Mouse (Mus musculus) c-Kit-positive CD71-positive TER-119-positive erythroid progenitor cells, embryonic 14.5 days (primary cell): ENCODE results near the gene Ctnnb1.

ENCODE experiments used
- DNase-seq: peaks from one replicate; pipeline ENCODE4 v3.0.0-alpha.2; 2013; ENCODE audit warnings: low spot score

Ctnnb1 gene

GRCm38 (mm10) chr9:120926939-120927606 is 1.9 kb upstream of the Ctnnb1 start:
- DNase-seq: no peak

DNA sequence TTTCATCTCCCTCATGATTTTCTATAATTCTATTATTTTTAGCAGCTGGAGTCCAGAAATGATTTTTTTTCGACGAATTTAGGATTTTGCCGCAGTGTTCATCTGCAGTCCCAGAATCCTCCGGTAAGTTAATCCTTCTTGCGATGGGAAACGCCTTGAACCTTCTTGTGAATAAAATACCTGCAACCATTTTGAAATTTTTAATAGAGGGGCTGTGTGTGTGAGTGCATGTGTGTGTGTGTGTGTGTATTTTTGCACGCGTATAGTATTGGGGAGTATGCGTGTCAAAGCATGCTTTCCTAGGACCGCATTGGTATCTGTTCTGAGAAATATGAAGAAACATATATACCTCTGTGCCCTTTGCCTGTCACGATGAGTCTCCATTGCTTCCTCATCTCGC is 1.0 kb downstream of the Ctnnb1 start:
- no peak for DNase-seq

DNA sequence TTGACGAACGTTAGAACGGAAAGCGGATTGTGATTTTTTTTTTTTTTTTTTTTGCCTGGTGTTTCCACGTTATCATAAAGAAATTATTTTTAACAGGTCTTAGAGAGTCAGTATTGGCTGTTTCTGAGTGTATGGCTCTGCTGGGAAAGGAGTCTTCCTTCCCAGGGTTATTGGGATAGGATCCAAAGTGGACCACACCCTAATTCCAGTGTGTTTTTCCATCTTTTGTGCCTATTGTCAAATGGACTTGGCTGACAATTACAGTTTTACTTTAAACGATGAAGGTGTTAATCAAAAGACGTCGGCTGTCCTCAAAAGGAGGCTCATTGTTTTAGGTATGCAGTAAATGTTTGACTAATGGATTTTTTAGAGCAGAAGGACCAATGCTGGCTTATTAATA is 1.8 kb downstream of the Ctnnb1 start:
- DNase-seq: no peak

DNA sequence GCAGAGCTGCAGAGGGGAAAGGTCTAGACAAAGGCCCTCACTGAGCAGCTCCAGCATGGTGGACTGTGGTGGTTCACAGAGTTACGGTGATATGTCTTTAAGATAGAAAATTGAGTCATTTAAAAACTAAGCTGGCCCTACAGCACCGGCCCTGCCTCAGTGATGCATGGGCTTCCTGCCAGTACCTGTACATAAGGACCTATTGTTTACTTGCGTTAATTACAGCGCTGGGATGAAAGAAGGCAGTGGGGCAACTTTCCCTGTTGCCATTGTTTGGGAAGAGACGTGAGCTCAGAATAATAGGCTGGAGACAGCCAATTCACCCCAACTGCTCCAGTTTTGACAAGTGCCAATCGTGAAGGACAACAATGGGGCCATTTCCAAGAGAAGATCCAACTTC is 3.4 kb downstream of the Ctnnb1 start:
- no peak for DNase-seq

GRCm38 (mm10) chr9:120932797-120933586 is 4.0 kb downstream of the Ctnnb1 start:
- DNase-seq: peak; percentile 92

- no peak for DNase-seq
These were observed 4.5 kb downstream of the Ctnnb1 start for GRCm38 (mm10) chr9:120933587-120933885.

DNA sequence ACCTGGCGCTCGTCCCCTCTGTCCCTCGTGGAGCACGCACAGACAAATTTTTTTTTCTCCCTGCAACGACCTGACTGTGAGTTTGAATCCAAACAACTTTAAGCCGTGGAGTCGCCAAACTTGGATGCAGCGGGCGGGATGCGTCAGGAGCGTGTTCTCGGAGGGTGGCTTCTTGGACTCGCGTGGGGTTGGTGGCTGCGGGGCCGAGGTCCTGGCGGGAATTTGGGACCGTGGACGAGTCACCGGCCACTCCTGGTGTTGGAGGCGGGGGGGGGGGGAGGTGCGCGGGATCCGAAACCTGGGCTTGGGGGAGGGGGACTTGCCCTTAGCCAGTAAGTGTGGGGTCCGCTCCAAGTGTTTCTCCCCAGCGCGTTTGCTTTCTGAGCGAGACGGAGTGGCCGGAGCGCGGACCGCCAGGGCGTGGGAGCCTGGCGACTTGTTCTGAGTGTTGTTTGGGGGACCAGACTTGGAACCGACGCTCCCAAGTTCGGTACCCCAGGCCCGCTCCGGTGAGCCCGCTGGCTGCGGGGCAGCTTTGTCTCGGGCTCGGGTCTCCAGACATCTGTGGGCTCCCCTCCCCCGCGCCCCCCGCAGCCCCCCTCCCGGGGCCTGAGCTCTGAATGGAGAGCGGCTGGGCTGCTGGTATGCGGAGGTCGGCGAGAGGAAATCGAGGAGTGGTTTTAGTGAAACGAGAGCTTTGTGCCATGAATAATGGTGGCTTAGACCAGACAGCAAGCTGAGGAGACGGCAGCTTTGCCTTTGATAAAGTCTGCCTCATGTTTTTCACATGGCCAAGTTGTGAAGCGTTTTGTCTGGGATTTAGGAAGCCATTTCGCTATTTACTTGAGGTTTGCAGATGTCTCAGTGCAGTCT is 5.1 kb downstream of the Ctnnb1 start:
- DNase-seq: peak; percentile 22

GRCm38 (mm10) chr9:120934821-120935633 is 6.0 kb downstream of the Ctnnb1 start:
- DNase-seq: peak; percentile 41

DNA sequence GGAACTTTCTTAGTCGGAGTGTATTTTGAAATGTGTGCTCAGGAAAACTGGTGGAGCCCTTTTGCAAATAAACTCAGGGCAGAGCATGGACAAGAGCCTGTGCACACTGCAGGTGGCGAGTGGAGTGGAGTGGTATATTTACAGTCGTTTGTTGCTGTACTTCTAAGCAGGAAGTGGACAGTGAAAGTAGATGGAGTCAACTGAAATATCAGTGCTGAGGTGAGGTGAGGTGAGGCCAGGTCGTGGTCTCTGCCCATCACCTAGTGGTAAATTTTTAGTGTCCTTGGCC is 6.6 kb downstream of the Ctnnb1 start:
- DNase-seq: no peak

- peak; percentile 58 for DNase-seq
These were observed 7.3 kb downstream of the Ctnnb1 start for GRCm38 (mm10) chr9:120936351-120936750.

DNA sequence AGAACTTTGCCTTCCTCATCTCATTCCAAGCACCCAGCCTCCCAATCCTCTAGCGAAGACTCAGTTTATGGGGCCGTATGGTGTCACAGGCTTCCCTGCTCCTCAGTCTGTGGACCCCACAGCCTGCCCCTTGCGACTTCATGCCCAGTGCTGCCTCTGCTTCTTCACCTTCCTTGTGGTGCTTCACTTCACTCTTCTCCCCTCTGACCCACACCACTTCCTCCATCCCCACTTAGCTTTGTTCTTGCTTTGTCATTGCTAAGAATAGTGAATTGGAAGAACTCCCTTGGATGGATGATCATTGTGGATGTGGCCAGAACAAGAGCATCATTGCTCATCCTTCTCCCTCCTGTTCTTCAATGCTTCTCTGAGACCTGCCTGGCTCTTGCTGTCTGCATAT is 11.8 kb downstream of the Ctnnb1 start:
- no peak for DNase-seq

DNA sequence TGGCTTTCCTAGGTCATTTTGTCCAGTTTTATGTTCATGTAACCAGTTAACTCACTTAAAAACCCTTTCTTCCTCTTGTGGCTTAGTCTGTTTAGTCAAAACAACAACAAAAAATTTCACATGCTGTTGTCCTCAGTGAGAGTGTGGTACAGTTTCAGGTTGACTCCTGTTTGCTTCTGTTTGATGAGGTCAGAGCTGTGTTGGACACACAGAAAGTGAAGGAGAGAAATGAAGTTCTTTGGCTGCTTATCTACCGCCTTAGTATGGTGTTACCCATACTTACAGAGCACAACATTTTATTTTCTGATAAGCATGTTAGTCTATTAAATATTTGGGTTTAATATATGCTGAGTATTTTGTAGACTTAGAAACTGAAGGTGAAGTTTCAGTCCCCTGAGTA is 14.7 kb downstream of the Ctnnb1 start:
- DNase-seq: no peak

GRCm38 (mm10) chr9:120944211-120944610 is 15.2 kb downstream of the Ctnnb1 start:
- DNase-seq: no peak

DNA sequence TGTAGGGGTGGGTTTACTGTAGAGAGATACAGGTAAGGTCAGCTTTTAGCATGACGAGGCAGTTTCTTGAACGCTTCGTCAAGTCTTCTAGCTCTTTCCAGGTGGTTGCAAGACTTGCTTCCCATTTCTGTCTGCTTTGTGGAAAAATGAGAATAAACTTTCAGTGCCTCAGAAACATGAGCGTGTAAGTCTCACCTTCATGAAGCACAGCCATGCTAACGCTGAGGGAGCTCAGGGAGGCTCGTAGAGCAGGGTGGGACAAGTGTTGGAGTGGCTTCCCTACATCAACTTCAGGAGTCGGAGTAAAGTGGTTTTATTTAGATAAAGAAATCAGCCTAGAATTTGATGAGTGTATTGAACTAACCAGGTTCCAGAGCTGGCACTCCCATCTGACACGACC is 17.1 kb downstream of the Ctnnb1 start:
- DNase-seq: no peak

DNA sequence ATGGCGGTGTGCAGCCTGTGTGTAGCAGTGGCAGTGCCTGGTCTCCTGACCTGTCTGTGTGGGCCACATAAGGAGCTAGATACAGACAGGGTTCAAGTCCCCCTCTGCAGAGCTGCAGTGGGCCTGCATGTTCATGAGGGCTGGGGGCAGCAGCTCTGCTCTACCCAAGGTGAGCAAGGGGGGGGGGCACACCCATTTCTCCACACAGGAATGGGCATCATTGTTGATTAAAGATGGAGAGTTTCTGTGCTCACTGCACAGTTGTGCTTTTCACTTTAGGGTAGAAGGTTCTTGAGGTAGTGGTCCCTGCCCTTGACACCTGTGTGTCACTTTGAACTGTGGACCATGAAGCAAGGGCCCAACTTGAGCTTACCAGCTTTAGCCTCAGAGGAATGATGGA is 19.8 kb downstream of the Ctnnb1 start:
- no peak for DNase-seq

- no peak for DNase-seq
These were observed 21.7 kb downstream of the Ctnnb1 start for GRCm38 (mm10) chr9:120950761-120951160.

- DNase-seq: no peak
These were observed 22.9 kb downstream of the Ctnnb1 start for GRCm38 (mm10) chr9:120951947-120952346.

DNA sequence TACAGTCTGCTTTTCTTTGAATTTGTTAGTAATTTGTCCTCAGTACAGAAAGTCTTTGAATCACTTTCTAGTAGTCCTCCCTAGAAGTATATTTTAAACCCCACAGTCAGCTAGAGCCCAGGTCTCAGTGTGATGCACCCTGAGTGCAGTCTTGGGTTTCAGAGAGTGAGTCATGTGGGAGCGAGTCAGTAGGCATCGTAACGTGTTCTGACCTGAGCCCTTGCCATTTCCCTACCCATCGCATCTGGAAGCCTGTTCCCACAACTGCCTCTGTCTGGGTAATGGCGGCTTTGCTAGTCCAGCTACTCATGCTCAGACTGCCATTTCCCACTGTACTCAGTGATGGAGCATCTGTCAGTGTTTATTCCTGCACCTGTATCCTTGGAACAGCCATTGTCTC is 29.0 kb downstream of the Ctnnb1 start:
- DNase-seq: no peak

- no peak for DNase-seq
These were observed 29.5 kb downstream of the Ctnnb1 start for GRCm38 (mm10) chr9:120958560-120958959.

- DNase-seq: no peak
These were observed 30.2 kb downstream of the Ctnnb1 start for GRCm38 (mm10) chr9:120959225-120959624.

GRCm38 (mm10) chr9:120960611-120961010 is 31.6 kb downstream of the Ctnnb1 start:
- DNase-seq: no peak

DNA sequence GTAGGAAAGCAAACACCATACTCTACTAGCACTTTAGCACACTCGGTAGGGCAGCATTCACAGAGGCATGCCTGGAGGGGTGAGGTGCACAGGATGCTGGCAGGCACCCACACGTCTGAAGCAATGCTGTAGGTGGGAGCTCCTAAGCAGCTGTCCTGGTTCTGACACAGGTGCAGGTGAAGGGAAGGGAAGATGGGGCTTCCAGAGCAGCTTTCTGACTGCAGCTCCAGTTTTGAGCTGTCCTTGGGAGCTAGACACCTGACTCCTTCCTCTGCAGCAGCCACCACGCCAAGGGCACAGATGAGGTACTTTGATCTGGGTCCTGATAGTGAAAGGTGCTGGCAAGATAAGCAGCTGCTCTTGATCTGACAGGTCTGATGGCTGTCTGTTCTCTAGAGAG is 32.5 kb downstream of the Ctnnb1 start:
- no peak for DNase-seq
